Mouse (Mus musculus) neural tube, embryonic 13.5 days (tissue): ENCODE data around the gene Kifc5b. TPM values are rescaled to one million over a fixed set of nuclear protein-coding genes. Genes with fewer than 3 reads are reported as not detected.
"Not testable (repeated sequence)": the region's sequence is repeated elsewhere in the genome, so short reads cannot be mapped to it uniquely, and the experiment has no call there.

ENCODE experiments used
- ATAC-seq: fragments of 200-750 bp; cut with Nextera tagmentation; 2 replicates; pipeline ENCODE4 v1.8.0; 2017; ENCODE audit warnings: low read depth, mild to moderate bottlenecking, moderate TSS enrichment, moderate library complexity
- H3K27ac ChIP-seq: fragments of 300-500 bp; sonication (generic); replicated peaks from 2 replicates; pipeline ENCODE4 v1.5.1; 2015; ENCODE audit warnings: moderate library complexity, mild to moderate bottlenecking, inconsistent platforms
- H3K27me3 ChIP-seq: fragments of 300-500 bp; sonication (generic); 2 replicates; pipeline ENCODE4 v1.6.1; 2015; ENCODE audit warnings: mild to moderate bottlenecking, inconsistent platforms
- H3K36me3 ChIP-seq: fragments of 300-500 bp; sonication (generic); 2 replicates; pipeline ENCODE4 v1.6.1; 2015; ENCODE audit warnings: mild to moderate bottlenecking, inconsistent platforms
- H3K4me1 ChIP-seq: fragments of 300-500 bp; sonication (generic); replicated peaks from 2 replicates; pipeline ENCODE4 v1.6.1; 2015; ENCODE audit warnings: inconsistent platforms
- H3K4me2 ChIP-seq: fragments of 300-500 bp; sonication (generic); 2 replicates; pipeline ENCODE4 v1.6.1; 2015; ENCODE audit warnings: inconsistent platforms, mild to moderate bottlenecking, moderate library complexity
- H3K4me3 ChIP-seq: fragments of 300-500 bp; sonication (generic); 2 replicates; pipeline ENCODE4 v1.5.1; 2015; ENCODE audit warnings: mild to moderate bottlenecking, inconsistent platforms
- H3K9ac ChIP-seq: fragments of 300-500 bp; sonication (generic); 2 replicates; pipeline ENCODE4 v1.6.1; 2015; ENCODE audit warnings: moderate library complexity, mild to moderate bottlenecking, inconsistent platforms
- H3K9me3 ChIP-seq: fragments of 300-500 bp; sonication (generic); 2 replicates; pipeline ENCODE4 v1.6.1; 2016; ENCODE audit warnings: inconsistent platforms
- WGBS: fragments of 180-500 bp; shearing (Covaris S2); methylation state at CpG from one replicate; pipeline ENCODE4 v1.1.7; 2015; 5-methylcytosine and 5-hydroxymethylcytosine counted together
- polyA plus RNA-seq: library from polyadenylated mRNA; unstranded; fragments of >200 nt; fragmentation: Nextera tagmentation; extraction: Ambion mirVana; gene quantifications from 2 replicates; pipeline ENCODE4 v1.2.1, GENCODE M21; 2015

Kifc5b gene
- polyA plus RNA-seq, 1 experiment from 2014 or later: 3.2 TPM

DNA sequence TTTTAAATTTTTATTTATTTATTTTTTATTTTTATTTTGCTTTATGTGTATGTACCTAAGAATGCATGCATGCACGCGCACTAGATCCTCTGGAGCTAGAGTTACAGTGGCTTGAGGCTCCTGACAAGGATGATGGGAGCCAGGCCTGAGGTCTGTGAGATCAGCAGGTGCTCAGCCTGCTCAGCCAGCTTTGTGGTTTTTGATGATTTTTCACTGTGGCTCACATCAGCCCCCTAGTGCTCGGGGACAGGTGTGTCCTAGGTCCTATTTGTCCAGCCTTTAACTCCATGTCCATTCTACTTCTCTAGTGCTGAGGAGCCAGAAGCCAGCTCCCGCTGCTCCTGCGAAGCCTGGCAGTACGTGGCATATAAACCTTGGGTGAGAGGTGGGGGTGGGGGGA lies 5.5 kb downstream of the Kifc5b start:
- WGBS: 92% methylated on average over 6 of the region's 6 CpGs

DNA sequence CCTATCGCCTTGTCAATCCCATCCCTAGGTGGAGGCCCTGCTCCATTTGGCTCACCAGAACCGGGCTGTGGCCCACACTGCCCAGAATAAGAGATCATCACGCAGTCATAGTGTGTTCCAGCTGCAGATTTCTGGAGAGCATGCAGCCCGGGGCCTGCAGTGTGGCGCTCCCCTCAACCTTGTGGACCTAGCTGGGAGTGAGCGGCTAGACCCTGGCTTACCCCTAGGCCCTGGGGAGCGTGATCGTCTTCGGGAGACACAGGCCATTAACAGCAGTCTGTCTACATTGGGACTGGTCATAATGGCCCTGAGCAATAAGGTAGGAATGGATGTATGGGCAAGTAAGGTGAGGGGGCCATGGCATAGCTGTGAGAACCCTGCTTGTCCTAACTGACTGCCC lies 8.5 kb downstream of the Kifc5b start:
- H3K36me3 ChIP-seq: peaks cover 28% of the 10 kb centered on the region
- not testable (repeated sequence) for H3K4me3 ChIP-seq, H3K9me3 ChIP-seq, H3K27ac ChIP-seq, H3K9ac ChIP-seq, H3K27me3 ChIP-seq, ATAC-seq, H3K4me1 ChIP-seq, H3K4me2 ChIP-seq
- 97% methylated on average over 9 of the region's 9 CpGs for WGBS

More for the DNA sequence above, 5.5 kb downstream of the Kifc5b start:
- not testable (repeated sequence) for ATAC-seq, H3K4me1 ChIP-seq, H3K9ac ChIP-seq, H3K27me3 ChIP-seq, H3K4me3 ChIP-seq, H3K4me2 ChIP-seq, H3K27ac ChIP-seq, H3K9me3 ChIP-seq
- H3K36me3 ChIP-seq: peaks cover 18% of the 10 kb centered on the region

DNA sequence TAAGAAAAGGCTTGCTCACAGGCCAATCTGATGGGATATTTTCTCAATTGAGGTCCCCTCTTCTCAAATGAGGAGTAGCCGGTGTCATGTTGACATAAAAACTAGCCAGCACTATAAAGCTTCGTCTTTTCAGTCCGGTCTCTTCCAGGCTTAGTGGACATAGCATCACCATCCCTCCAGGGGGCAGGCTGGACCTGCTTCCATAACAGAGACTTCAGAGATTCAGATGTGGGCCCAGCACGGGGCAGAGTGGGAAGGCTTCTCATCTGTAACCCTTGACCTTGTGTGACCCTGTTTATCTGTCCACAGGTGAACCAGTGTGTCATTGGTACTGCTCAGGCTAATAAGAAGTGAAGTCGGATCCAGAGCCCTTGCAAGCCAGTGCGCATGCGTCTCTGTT lies 14.9 kb downstream of the Kifc5b start:
- not testable (repeated sequence) for H3K4me3 ChIP-seq, H3K4me2 ChIP-seq, H3K27me3 ChIP-seq, H3K9ac ChIP-seq, H3K27ac ChIP-seq, H3K9me3 ChIP-seq, ATAC-seq
- Histone ChIP-seq H3K36me3 (peaks cover 34% of the 10 kb centered on the region), H3K4me1 (peaks cover 21% of the 10 kb centered on the region)
- WGBS: 66% methylated on average over 7 of the region's 7 CpGs

- H3K27ac ChIP-seq: peak within 1 kb of the TSS; percentile 88
- H3K9ac ChIP-seq: peak within 1 kb of the TSS; percentile 89
- under 1% methylated on average over 43 of the region's 43 CpGs for WGBS
- H3K36me3 ChIP-seq: peaks cover 38% of the 10 kb centered on the region
- peak; percentile 81 for ATAC-seq
- H3K27me3 ChIP-seq: no peaks in the 10 kb centered on the region
- H3K9me3 ChIP-seq: no peaks in the 10 kb centered on the region
- peaks cover 30% of the 10 kb centered on the region for H3K4me1 ChIP-seq
- H3K4me2 ChIP-seq: peak within 1 kb of the TSS; percentile 91
- peak within 1 kb of the TSS; percentile 63 for H3K4me3 ChIP-seq
Observed at GRCm38 (mm10) chr17:26932839-26933398, 16.0 kb downstream of the Kifc5b start, which contains the start of gene Phf1. Gene Phf1 (plus strand): TSS chr17:26933052.

DNA sequence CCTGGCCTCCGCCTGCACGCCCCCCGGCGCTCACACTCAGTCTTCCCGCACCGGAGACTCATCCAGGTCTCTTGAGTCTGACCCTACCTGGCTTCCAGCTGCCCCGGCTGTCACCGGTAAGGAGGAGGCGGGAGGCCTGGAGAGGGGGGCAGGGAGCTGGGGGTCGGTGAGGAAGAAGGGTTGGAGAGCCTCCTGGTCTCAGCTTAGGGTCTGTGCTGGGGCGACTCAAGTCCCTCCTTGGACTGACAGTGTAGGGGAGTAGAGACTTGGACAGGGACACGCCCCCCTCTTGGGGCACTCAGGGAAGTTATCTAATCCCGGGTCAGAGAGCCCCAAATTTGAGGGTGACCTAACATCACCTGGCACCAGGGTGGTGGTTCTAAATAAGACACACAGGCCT lies 16.5 kb downstream of the Kifc5b start:
- Histone ChIP-seq H3K9ac (peak overlapping the region; percentile 89), H3K27me3 (no peaks in the 10 kb centered on the region), H3K9me3 (no peaks in the 10 kb centered on the region), H3K4me3 (peak overlapping the region; percentile 63), H3K36me3 (peaks cover 38% of the 10 kb centered on the region), H3K4me1 (peaks cover 35% of the 10 kb centered on the region), H3K27ac (peak overlapping the region; percentile 88), H3K4me2 (peak overlapping the region; percentile 91)
- ATAC-seq: peak; percentile 28; the same call in 1 of the 2 replicates
- 12% methylated on average over 13 of the region's 13 CpGs for WGBS

- Histone ChIP-seq H3K4me1 (peaks cover 41% of the 10 kb centered on the region), H3K9me3 (no peaks in the 10 kb centered on the region), H3K9ac (peak overlapping the region; percentile 89), H3K36me3 (peaks cover 32% of the 10 kb centered on the region), H3K27me3 (no peaks in the 10 kb centered on the region), H3K4me3 (peak overlapping the region; percentile 63), H3K27ac (no peak overlapping the region), H3K4me2 (peak overlapping the region; percentile 91)
- WGBS: 82% methylated on average over 16 of the region's 16 CpGs
- no peak for ATAC-seq
Observed at GRCm38 (mm10) chr17:26933885-26934827, 17.3 kb downstream of the Kifc5b start.

DNA sequence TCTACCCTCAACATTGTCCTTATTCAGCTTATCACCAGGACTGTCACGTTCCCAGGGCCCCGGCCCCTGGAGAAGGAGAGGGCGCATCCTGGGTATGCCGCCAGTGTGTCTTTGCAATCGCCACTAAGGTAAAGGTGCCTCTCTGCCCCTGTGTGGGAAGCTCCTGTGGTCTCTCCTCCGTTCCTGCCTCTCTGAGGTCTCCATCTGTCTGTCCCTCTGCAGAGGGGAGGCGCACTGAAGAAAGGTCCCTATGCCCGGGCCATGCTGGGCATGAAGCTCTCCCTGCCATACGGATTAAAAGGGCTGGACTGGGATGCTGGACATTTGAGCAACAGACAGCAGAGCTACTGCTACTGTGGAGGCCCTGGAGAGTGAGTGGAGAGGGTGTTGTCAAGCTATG lies 18.1 kb downstream of the Kifc5b start:
- Histone ChIP-seq H3K27ac (no peak overlapping the region), H3K4me2 (no peak overlapping the region), H3K27me3 (no peaks in the 10 kb centered on the region), H3K4me3 (no peak overlapping the region), H3K36me3 (peaks cover 31% of the 10 kb centered on the region), H3K9ac (0 out of 2 replicates have a peak overlapping the region, but pooled peaks have one; percentile 32), H3K4me1 (peaks cover 44% of the 10 kb centered on the region), H3K9me3 (no peaks in the 10 kb centered on the region)
- ATAC-seq: no peak
- WGBS: 91% methylated on average over 9 of the region's 9 CpGs

GRCm38 (mm10) chr17:26936453-26936852 lies 19.6 kb downstream of the Kifc5b start:
- 80% methylated on average over 12 of the region's 12 CpGs for WGBS
- ATAC-seq: no peak
- no peak overlapping the region for H3K4me2 ChIP-seq
- H3K9ac ChIP-seq: 0 out of 2 replicates have a peak overlapping the region, but pooled peaks have one; percentile 12
- no peak overlapping the region for H3K27ac ChIP-seq
- no peaks in the 10 kb centered on the region for H3K27me3 ChIP-seq
- no peaks in the 10 kb centered on the region for H3K9me3 ChIP-seq
- peaks cover 31% of the 10 kb centered on the region for H3K36me3 ChIP-seq
- peaks cover 55% of the 10 kb centered on the region for H3K4me1 ChIP-seq
- H3K4me3 ChIP-seq: no peak overlapping the region

GRCm38 (mm10) chr17:26936921-26937695 lies 20.2 kb downstream of the Kifc5b start:
- Histone ChIP-seq H3K4me2 (no peak overlapping the region), H3K4me3 (no peak overlapping the region), H3K27ac (no peak overlapping the region), H3K9ac (0 out of 2 replicates have a peak overlapping the region, but pooled peaks have one; percentile 12), H3K36me3 (peaks cover 31% of the 10 kb centered on the region), H3K9me3 (no peaks in the 10 kb centered on the region), H3K4me1 (peaks cover 61% of the 10 kb centered on the region), H3K27me3 (no peaks in the 10 kb centered on the region)
- ATAC-seq: no peak
- 90% methylated on average over 15 of the region's 15 CpGs for WGBS

GRCm38 (mm10) chr17:26937883-26938695 lies 21.2 kb downstream of the Kifc5b start:
- no peak for ATAC-seq
- H3K27ac ChIP-seq: peak overlapping the region; percentile 97; the same call in 1 of the 2 replicates

DNA sequence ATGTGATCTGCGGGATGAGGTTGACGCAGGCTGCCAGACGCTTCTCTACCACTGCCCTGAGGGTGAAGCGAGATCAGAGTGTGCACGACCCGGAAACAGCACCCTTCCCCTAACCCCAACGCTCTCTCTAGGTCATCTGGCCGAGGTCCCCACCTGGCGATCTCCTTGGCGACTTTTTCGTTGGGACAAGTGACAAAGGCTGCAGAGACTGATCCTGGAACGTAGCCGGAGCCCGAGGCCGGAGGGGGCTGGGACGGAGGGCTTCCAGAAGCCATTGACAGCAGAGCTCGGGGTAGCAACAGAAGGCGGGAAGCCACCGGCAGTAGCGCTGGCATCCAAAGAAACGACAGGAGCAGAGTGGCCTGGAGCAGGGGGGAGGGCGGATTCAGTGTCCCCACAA lies 21.8 kb downstream of the Kifc5b start:
- under 1% methylated on average over 22 of the region's 22 CpGs for WGBS
- Histone ChIP-seq H3K4me1 (peaks cover 66% of the 10 kb centered on the region), H3K27ac (peak overlapping the region; percentile 97), H3K27me3 (no peaks in the 10 kb centered on the region), H3K4me3 (peak overlapping the region; percentile 66), H3K36me3 (peaks cover 31% of the 10 kb centered on the region), H3K9me3 (no peaks in the 10 kb centered on the region), H3K4me2 (peak overlapping the region; percentile 83), H3K9ac (peak overlapping the region; percentile 75)
- ATAC-seq: peak; percentile 0; the same call in 1 of the 2 replicates

More at GRCm38 (mm10) chr17:26937883-26938695, 21.2 kb downstream of the Kifc5b start:
- WGBS: 63% methylated on average over 16 of the region's 16 CpGs
- Histone ChIP-seq H3K4me2 (peak overlapping the region; percentile 83), H3K4me1 (peaks cover 65% of the 10 kb centered on the region), H3K27me3 (no peaks in the 10 kb centered on the region), H3K4me3 (peak overlapping the region; percentile 66), H3K9me3 (no peaks in the 10 kb centered on the region), H3K36me3 (peaks cover 31% of the 10 kb centered on the region), H3K9ac (peak overlapping the region; percentile 75)
